Mouse (Mus musculus) lung, embryonic 15.5 days (tissue): ENCODE results near the gene Syn2. TPM values are rescaled to one million over a fixed set of nuclear protein-coding genes. Genes with fewer than 3 reads are reported as not detected.

Experiments used
- ATAC-seq: fragments of 200-750 bp; cut with Nextera tagmentation; 2 replicates; pipeline ENCODE4 v1.8.0; 2017; ENCODE audit warnings: moderate number of reproducible peaks, borderline replicate concordance; ENCODE audit not compliant: low FRiP score, low TSS enrichment; ENCODE audit errors: extremely low read depth
- H3K27ac ChIP-seq: fragments of 300-500 bp; sonication (generic); 2 replicates; pipeline ENCODE4 v1.5.1; 2015; ENCODE audit warnings: moderate library complexity, mild to moderate bottlenecking, inconsistent platforms
- H3K27me3 ChIP-seq: fragments of 300-500 bp; sonication (generic); 2 replicates; pipeline ENCODE4 v1.6.1; 2015; ENCODE audit warnings: inconsistent platforms
- H3K36me3 ChIP-seq: fragments of 300-500 bp; sonication (generic); 2 replicates; pipeline ENCODE4 v1.6.1; 2015; ENCODE audit warnings: inconsistent platforms
- H3K4me1 ChIP-seq: fragments of 300-500 bp; sonication (generic); 2 replicates; pipeline ENCODE4 v1.6.1; 2015; ENCODE audit warnings: inconsistent platforms
- H3K4me2 ChIP-seq: fragments of 300-500 bp; sonication (generic); 2 replicates; pipeline ENCODE4 v1.6.1; 2015; ENCODE audit warnings: inconsistent platforms, mild to moderate bottlenecking, moderate library complexity
- H3K4me3 ChIP-seq: fragments of 300-500 bp; sonication (generic); 2 replicates; pipeline ENCODE4 v1.5.1; 2015; ENCODE audit warnings: mild to moderate bottlenecking, inconsistent platforms
- H3K9ac ChIP-seq: fragments of 300-500 bp; sonication (generic); 2 replicates; pipeline ENCODE4 v1.6.1; 2015; ENCODE audit warnings: inconsistent platforms
- H3K9me3 ChIP-seq: fragments of 300-500 bp; sonication (generic); 2 replicates; pipeline ENCODE4 v1.6.1; 2016; ENCODE audit warnings: inconsistent platforms
- WGBS: fragments of 180-500 bp; shearing (Covaris S2); methylation state at CpG from one replicate; pipeline ENCODE4 v1.1.7; 2015; 5-methylcytosine and 5-hydroxymethylcytosine counted together
- polyA plus RNA-seq: library from polyadenylated mRNA; unstranded; fragments of >200 nt; fragmentation: Nextera tagmentation; extraction: Ambion mirVana; gene quantifications from 2 replicates; pipeline ENCODE4 v1.2.1, GENCODE M21; 2015

Gene Syn2
- polyA plus RNA-seq, 1 experiment from 2014 or later: 2.1 TPM

DNA sequence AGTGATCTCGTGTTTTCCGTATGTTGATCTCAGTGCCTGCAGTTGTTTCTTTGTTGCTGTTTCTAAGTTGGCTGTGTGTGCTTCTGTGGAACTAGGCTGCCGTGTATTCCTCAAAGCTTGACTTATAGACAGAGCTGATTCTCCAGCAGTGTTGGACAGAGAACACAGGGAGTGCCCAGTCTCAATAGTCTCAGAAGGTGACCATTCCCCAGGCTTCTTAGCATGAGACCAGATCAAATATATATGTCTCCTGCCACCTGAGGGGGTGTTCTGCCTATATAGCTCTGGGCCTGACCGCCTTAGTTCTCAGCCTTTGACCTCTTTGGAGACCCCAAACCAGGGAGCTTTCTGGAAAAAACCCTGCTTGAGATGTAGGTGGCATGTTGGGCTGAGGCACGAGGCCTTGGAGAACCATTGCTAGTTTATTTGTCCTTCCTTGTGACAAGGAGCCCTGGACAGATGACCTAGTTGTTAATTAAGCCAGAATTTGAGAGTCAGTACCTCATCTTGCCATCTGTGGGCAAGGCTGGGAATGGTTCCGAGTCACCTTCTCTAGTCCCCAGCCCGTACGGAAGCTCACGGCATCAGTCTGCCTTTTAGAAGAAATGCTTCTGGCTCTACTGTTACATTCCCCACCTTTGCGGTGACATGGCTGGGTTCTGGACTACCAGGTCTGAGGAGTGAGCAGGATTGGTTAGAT lies 140.6 kb downstream of the Syn2 start:
- Histone ChIP-seq H3K27ac (0 out of 2 replicates have a peak overlapping the region, but pooled peaks have one; percentile 2), H3K27me3 (no peaks in the 10 kb centered on the region), H3K9ac (no peak overlapping the region), H3K36me3 (no peaks in the 10 kb centered on the region), H3K4me1 (peaks cover 20% of the 10 kb centered on the region), H3K4me3 (no peak overlapping the region), H3K4me2 (no peak overlapping the region), H3K9me3 (no peaks in the 10 kb centered on the region)
- 80% methylated on average over 10 of the region's 10 CpGs for WGBS
- ATAC-seq: no peak

DNA sequence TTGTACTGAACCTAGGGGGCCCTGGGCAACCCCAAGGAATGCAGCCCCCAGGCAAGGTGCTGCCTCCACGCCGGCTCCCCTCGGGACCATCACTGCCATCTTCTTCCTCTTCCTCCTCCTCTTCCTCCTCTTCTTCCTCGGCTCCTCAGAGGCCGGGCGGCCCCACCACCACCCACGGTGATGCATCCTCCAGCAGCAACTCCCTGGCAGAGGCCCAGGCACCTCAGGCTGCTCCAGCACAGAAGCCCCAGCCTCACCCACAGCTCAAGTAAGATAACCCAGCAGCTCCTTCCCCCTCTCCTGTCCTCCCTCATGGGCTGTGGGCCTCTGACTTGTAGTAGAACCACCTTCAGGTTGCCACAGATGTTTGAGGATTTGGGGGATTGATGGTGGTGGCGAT lies 143.4 kb downstream of the Syn2 start:
- 0 out of 2 replicates have a peak, but pooled peaks cover 4% of the 10 kb centered on the region for H3K4me1 ChIP-seq
- H3K4me2 ChIP-seq: no peak overlapping the region
- ATAC-seq: no peak
- H3K27ac ChIP-seq: no peak overlapping the region
- 66% methylated on average over 8 of the region's 8 CpGs for WGBS
- no peak overlapping the region for H3K9ac ChIP-seq
- H3K4me3 ChIP-seq: no peak overlapping the region
- no peaks in the 10 kb centered on the region for H3K36me3 ChIP-seq
- no peaks in the 10 kb centered on the region for H3K9me3 ChIP-seq
- no peaks in the 10 kb centered on the region for H3K27me3 ChIP-seq

- 76% methylated on average over 2 of the region's 2 CpGs for WGBS
- H3K27ac ChIP-seq: no peak overlapping the region
- no peak overlapping the region for H3K4me2 ChIP-seq
- no peaks in the 10 kb centered on the region for H3K36me3 ChIP-seq
- H3K4me3 ChIP-seq: no peak overlapping the region
- H3K4me1 ChIP-seq: 0 out of 2 replicates have a peak, but pooled peaks cover 4% of the 10 kb centered on the region
- H3K27me3 ChIP-seq: no peaks in the 10 kb centered on the region
- no peaks in the 10 kb centered on the region for H3K9me3 ChIP-seq
- no peak overlapping the region for H3K9ac ChIP-seq
- ATAC-seq: no peak
These were observed 144.9 kb downstream of the Syn2 start for GRCm38 (mm10) chr6:115279639-115280038.

DNA sequence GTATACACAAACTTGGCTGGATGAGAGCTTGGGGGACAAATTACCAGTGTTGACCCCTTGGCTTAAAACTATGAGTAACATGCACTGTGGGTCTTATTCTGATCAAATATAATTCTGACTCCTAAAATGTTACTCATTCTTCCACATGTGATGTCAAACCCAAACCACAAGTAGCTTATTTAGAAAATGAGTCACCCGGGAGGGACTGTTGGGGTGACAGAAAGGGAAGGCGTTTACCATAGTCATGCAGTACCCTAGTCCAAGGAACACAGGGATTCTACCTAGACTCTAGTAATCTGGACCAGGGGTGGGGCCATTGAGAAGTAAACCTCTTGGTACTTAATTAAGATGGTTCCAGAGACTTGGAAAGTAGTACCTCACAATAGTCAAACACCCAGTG lies 149.5 kb downstream of the Syn2 start:
- H3K4me2 ChIP-seq: no peak overlapping the region
- 81% methylated on average over 2 of the region's 2 CpGs for WGBS
- no peak for ATAC-seq
- H3K9ac ChIP-seq: no peak overlapping the region
- H3K4me3 ChIP-seq: no peak overlapping the region
- no peaks in the 10 kb centered on the region for H3K27me3 ChIP-seq
- no peaks in the 10 kb centered on the region for H3K9me3 ChIP-seq
- no peaks in the 10 kb centered on the region for H3K36me3 ChIP-seq
- no peak overlapping the region for H3K27ac ChIP-seq
- no peaks in the 10 kb centered on the region for H3K4me1 ChIP-seq

- WGBS: 55% methylated on average over 6 of the region's 6 CpGs
- no peaks in the 10 kb centered on the region for H3K4me1 ChIP-seq
- no peak for ATAC-seq
- no peaks in the 10 kb centered on the region for H3K27me3 ChIP-seq
- H3K36me3 ChIP-seq: no peaks in the 10 kb centered on the region
- H3K4me3 ChIP-seq: no peak overlapping the region
- no peak overlapping the region for H3K9ac ChIP-seq
- no peak overlapping the region for H3K4me2 ChIP-seq
- no peak overlapping the region for H3K27ac ChIP-seq
- no peaks in the 10 kb centered on the region for H3K9me3 ChIP-seq
These were observed 151.7 kb downstream of the Syn2 start for GRCm38 (mm10) chr6:115286441-115286840.

DNA sequence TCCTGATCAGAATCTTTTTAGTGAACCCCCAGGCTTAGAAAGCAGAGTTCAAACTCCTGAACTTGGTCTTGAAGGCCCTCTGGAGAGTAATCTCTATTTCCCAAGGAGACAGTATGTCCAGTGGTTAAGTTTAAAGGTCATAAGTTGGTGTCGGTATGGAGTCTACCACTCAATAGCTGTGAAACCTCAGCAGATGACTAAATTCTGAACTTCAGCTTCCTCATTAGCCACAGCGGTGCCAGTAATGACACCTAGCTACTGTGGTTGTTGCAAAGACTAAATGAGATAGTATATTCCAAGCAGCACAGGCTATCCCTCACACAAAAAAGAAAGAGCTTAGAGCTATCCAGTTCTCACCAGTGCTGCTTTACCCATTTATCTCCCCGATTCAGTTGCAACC lies 153.5 kb downstream of the Syn2 start:
- H3K9me3 ChIP-seq: no peaks in the 10 kb centered on the region
- H3K36me3 ChIP-seq: no peaks in the 10 kb centered on the region
- WGBS: 83% methylated on average over 3 of the region's 3 CpGs
- no peak overlapping the region for H3K9ac ChIP-seq
- H3K27ac ChIP-seq: no peak overlapping the region
- no peak overlapping the region for H3K4me3 ChIP-seq
- H3K4me1 ChIP-seq: no peaks in the 10 kb centered on the region
- no peak overlapping the region for H3K4me2 ChIP-seq
- ATAC-seq: no peak
- H3K27me3 ChIP-seq: no peaks in the 10 kb centered on the region

GRCm38 (mm10) chr6:115290561-115290960 lies 155.9 kb downstream of the Syn2 start:
- WGBS: 60% methylated on average over 5 of the region's 5 CpGs
- Histone ChIP-seq H3K9ac (no peak overlapping the region), H3K36me3 (no peaks in the 10 kb centered on the region), H3K27me3 (no peaks in the 10 kb centered on the region), H3K4me3 (no peak overlapping the region), H3K9me3 (no peaks in the 10 kb centered on the region), H3K27ac (no peak overlapping the region), H3K4me1 (no peaks in the 10 kb centered on the region), H3K4me2 (no peak overlapping the region)
- ATAC-seq: no peak

- Histone ChIP-seq H3K4me3 (no peak overlapping the region), H3K4me1 (no peaks in the 10 kb centered on the region), H3K9ac (no peak overlapping the region), H3K27ac (no peak overlapping the region), H3K36me3 (no peaks in the 10 kb centered on the region), H3K4me2 (no peak overlapping the region), H3K27me3 (no peaks in the 10 kb centered on the region), H3K9me3 (no peaks in the 10 kb centered on the region)
- no peak for ATAC-seq
- 75% methylated on average over 2 of the region's 2 CpGs for WGBS
These were observed 156.4 kb downstream of the Syn2 start for GRCm38 (mm10) chr6:115291068-115291467.

- no peak overlapping the region for H3K4me3 ChIP-seq
- no peaks in the 10 kb centered on the region for H3K36me3 ChIP-seq
- H3K9me3 ChIP-seq: no peaks in the 10 kb centered on the region
- ATAC-seq: no peak
- no peak overlapping the region for H3K9ac ChIP-seq
- H3K27me3 ChIP-seq: no peaks in the 10 kb centered on the region
- no peak overlapping the region for H3K27ac ChIP-seq
- no peaks in the 10 kb centered on the region for H3K4me1 ChIP-seq
- no peak overlapping the region for H3K4me2 ChIP-seq
- WGBS: 91% methylated on average over 6 of the region's 6 CpGs
These were observed 157.1 kb downstream of the Syn2 start for GRCm38 (mm10) chr6:115291823-115292222.

DNA sequence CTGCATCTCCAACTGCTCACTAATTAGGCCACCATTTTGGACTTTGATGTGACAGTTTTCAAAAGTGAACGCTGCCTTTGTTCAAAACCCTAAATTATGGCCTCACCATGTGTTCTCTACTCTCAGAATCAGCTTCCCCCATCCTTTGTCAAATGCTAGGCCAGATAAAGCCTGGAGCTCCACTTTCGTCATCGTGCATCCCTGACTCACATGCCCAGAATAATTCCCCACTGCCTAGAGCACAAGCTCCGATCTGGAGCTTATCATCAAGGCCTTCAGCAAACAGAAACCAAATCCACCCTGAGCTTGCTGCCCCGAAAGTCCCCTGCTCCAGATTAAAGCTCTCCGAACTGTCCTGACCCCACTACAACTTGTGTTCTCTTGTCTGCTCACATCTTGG lies 157.9 kb downstream of the Syn2 start:
- no peak overlapping the region for H3K4me3 ChIP-seq
- H3K4me1 ChIP-seq: no peaks in the 10 kb centered on the region
- no peak overlapping the region for H3K27ac ChIP-seq
- H3K36me3 ChIP-seq: no peaks in the 10 kb centered on the region
- ATAC-seq: no peak
- no peak overlapping the region for H3K4me2 ChIP-seq
- no peaks in the 10 kb centered on the region for H3K27me3 ChIP-seq
- H3K9me3 ChIP-seq: no peaks in the 10 kb centered on the region
- 53% methylated on average over 6 of the region's 6 CpGs for WGBS
- no peak overlapping the region for H3K9ac ChIP-seq

GRCm38 (mm10) chr6:115293877-115294276 lies 159.2 kb downstream of the Syn2 start:
- Histone ChIP-seq H3K9ac (no peak overlapping the region), H3K4me1 (no peaks in the 10 kb centered on the region), H3K9me3 (no peaks in the 10 kb centered on the region), H3K27ac (no peak overlapping the region), H3K36me3 (no peaks in the 10 kb centered on the region), H3K4me2 (no peak overlapping the region), H3K27me3 (no peaks in the 10 kb centered on the region), H3K4me3 (no peak overlapping the region)
- ATAC-seq: no peak
- 69% methylated on average over 2 of the region's 2 CpGs for WGBS

DNA sequence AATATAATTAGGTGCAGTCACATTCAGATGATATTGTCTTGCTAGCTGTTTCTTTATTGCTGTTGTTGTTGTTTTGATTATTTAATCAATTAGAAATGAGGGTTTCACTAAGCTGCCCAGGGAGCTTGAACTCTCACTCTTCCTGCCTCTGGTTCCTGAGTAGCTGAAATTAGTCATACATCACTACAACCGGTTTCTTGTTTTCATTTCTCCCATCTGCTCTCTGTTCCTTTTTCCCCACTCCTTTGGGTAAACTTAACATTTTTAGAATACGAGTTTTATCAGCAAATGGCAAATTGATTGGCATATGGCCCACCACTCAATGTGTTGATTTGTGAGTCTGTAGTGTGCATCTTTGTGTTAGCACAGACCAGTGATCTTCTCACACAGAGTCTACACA lies 172.4 kb downstream of the Syn2 start:
- no peak overlapping the region for H3K9ac ChIP-seq
- H3K4me3 ChIP-seq: no peak overlapping the region
- no peaks in the 10 kb centered on the region for H3K4me1 ChIP-seq
- WGBS: 57% methylated on average over 2 of the region's 2 CpGs
- no peak overlapping the region for H3K4me2 ChIP-seq
- no peaks in the 10 kb centered on the region for H3K9me3 ChIP-seq
- no peaks in the 10 kb centered on the region for H3K36me3 ChIP-seq
- H3K27ac ChIP-seq: no peak overlapping the region
- no peaks in the 10 kb centered on the region for H3K27me3 ChIP-seq
- no peak for ATAC-seq

DNA sequence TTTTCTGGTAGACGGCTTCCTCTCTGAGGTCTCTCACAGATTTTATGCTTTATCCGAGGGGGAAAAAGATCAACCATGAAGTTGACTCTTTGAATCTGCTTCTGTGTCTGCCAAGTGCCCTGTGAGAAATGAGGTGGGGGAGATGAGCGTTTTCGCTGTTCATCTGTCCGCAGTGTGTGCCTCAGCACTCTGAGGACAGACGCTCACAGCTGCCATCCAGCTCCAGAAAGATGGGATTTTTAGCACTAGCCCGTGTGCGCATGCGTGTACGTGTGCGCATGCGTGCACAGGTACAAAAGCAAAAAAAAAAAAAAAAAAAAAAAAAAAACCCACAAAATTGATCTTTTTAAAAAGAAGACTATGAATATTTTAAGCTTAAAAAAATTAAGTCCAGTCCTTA lies 178.1 kb downstream of the Syn2 start:
- Histone ChIP-seq H3K4me3 (peak overlapping the region; percentile 15; the same call in 1 of the 2 replicates), H3K4me2 (peak overlapping the region; percentile 45)
- WGBS: 46% methylated on average over 12 of the region's 12 CpGs

More for the DNA sequence above, 178.1 kb downstream of the Syn2 start:
- ATAC-seq: no peak
- no peaks in the 10 kb centered on the region for H3K27me3 ChIP-seq
- H3K9me3 ChIP-seq: no peaks in the 10 kb centered on the region
- no peaks in the 10 kb centered on the region for H3K36me3 ChIP-seq
- peaks cover 8% of the 10 kb centered on the region; the same call in 1 of the 2 replicates for H3K4me1 ChIP-seq
- no peak overlapping the region for H3K27ac ChIP-seq
- no peak overlapping the region; the same call in 1 of the 2 replicates for H3K9ac ChIP-seq
